8 mouse cellular contexts compared by ENCODE assay signal in genomic region chr17:56808518-56808917, GRCm38 (mm10). TPM values are rescaled to one million over a fixed set of nuclear protein-coding genes. Genes with fewer than 3 reads are reported as not detected.
DNase-seq lines count a peak whose midpoint lies in the region; ATAC-seq lines count a peak whose summit lies in the region.

No protein-coding gene starts in this region.

- no peak overlapping the region for H3K9ac ChIP-seq in hindbrain, embryonic 15.5 days

- no peak overlapping the region for H3K4me3 ChIP-seq in hindbrain, embryonic 15.5 days

- ATAC-seq in hindbrain, embryonic 15.5 days (ENCODE audit: low FRiP score, low read depth), result peak; percentile 82

- peak; percentile 83 for DNase-seq in R1 (ENCODE audit: low read depth, low spot score)
- DNase-seq in cerebellum, postnatal 36 days, result peak; percentile 74 to 81
- peak; percentile 80 for DNase-seq in gastrocnemius, adult 18-20 months (ENCODE audit: low spot score)
- DNase-seq in layer of hippocampus, postnatal 36 days, result peak; percentile 83 to 87
- peak; percentile 83 for DNase-seq in lung, postnatal 14 days
- DNase-seq in ovary, postnatal 36 days (ENCODE audit: low spot score), result peak; percentile 78
- peak; percentile 68 for DNase-seq in thymus, postnatal 25 days

- H3K4me2 ChIP-seq in hindbrain, embryonic 15.5 days, result no peak overlapping the region

- H3K36me3 ChIP-seq in hindbrain, embryonic 15.5 days, result no peaks in the 10 kb centered on the region

- H3K27me3 ChIP-seq in hindbrain, embryonic 15.5 days, result no peaks in the 10 kb centered on the region

- 6% methylated on average over 9 of the region's 9 CpGs for WGBS in hindbrain, embryonic 15.5 days

- no peaks in the 10 kb centered on the region for H3K9me3 ChIP-seq in hindbrain, embryonic 15.5 days

- no peak overlapping the region for H3K27ac ChIP-seq in hindbrain, embryonic 15.5 days (replicated peaks)

- peaks cover 42% of the 10 kb centered on the region for H3K4me1 ChIP-seq in hindbrain, embryonic 15.5 days (replicated peaks)

RNA-seq across cellular contexts. Expression of gene Rfx2, which starts 22.3 kb away (rescaled TPM):
- total RNA-seq in gastrocnemius, adult 18-20 months (2021), result 1 to 10 TPM; 2.1 to 3.1 TPM
- 4.8 and 6.7 TPM in 2 replicates for polyA plus RNA-seq in hindbrain, embryonic 15.5 days (2015; fragmentation: Nextera tagmentation; extraction: Ambion mirVana)
- total RNA-seq in layer of hippocampus, postnatal 36 days (2021), result 1 to 10 TPM; 5.0 TPM

RNA-seq across cellular contexts. Expression of gene Prr22, which starts 38.5 kb away (rescaled TPM):
- total RNA-seq in gastrocnemius, adult 18-20 months (2021), result under 1 TPM; 0.16 to 0.28 TPM
- 0.54 and 1.0 TPM in 2 replicates for polyA plus RNA-seq in hindbrain, embryonic 15.5 days (2015; fragmentation: Nextera tagmentation; extraction: Ambion mirVana)
- total RNA-seq in layer of hippocampus, postnatal 36 days (2021), result 1 to 10 TPM; 1.4 to 1.5 TPM

RNA-seq across cellular contexts. Expression of gene Dus3l, which starts 44.0 kb away (rescaled TPM):
- total RNA-seq in gastrocnemius, adult 18-20 months (2021), result 10 to 100 TPM; 14.4 to 14.9 TPM
- 89.7 and 96.9 TPM in 2 replicates for polyA plus RNA-seq in hindbrain, embryonic 15.5 days (2015; fragmentation: Nextera tagmentation; extraction: Ambion mirVana)
- total RNA-seq in layer of hippocampus, postnatal 36 days (2021), result 10 to 100 TPM; 68.6 to 71.1 TPM

RNA-seq across cellular contexts. Expression of gene Nrtn, which starts 51.2 kb away (rescaled TPM):
- 1 to 10 TPM; 2.6 to 3.3 TPM for total RNA-seq in gastrocnemius, adult 18-20 months (2021)
- 2.5 and 2.6 TPM in 2 replicates for polyA plus RNA-seq in hindbrain, embryonic 15.5 days (2015; fragmentation: Nextera tagmentation; extraction: Ambion mirVana)
- 1 to 10 TPM; 2.8 to 3.9 TPM for total RNA-seq in layer of hippocampus, postnatal 36 days (2021)

Comparison
In these comparisons a context has a peak if more than half of its experiments do, and no peak if none do; other contexts are left out.
1. RNA of gene Dus3l, which starts 44.0 kb away (total RNA-seq): 68.6 to 71.1 TPM in layer of hippocampus, postnatal 36 days; 14.4 to 14.9 TPM in gastrocnemius, adult 18-20 months; every median in the first group is over 4 times any median in the second.
2. Peak in every context shown above with its lines, with median percentiles within 50 percentile points of each other: DNase-seq.